Mouse (Mus musculus): ENCODE results near the gene Ispd. TPM values are rescaled to one million over a fixed set of nuclear protein-coding genes. Genes with fewer than 3 reads are reported as not detected.

Ispd gene
- polyA plus RNA-seq, 1 experiment, result not detected

- no peaks in the 10 kb centered on the region for H3K4me1 ChIP-seq (ENCODE audit: control insufficient read depth, insufficient read depth, low read length)
- no peak for TF ChIP-seq CTCF (IDR thresholded peaks at IDR 0.05; ENCODE audit: insufficient read depth, low read depth, low read length)
- TF ChIP-seq POLR2A (IDR thresholded peaks at IDR 0.05; ENCODE audit: insufficient read depth, low read depth, low read length), result no peak
- 92% methylated on average over 8 of the region's 8 CpGs for WGBS
- H3K4me3 ChIP-seq (ENCODE audit: insufficient read depth, low read depth, low read length), result no peak overlapping the region
- H3K27ac ChIP-seq (ENCODE audit: insufficient read depth, low read depth, low read length), result no peak overlapping the region
Observed at GRCm38 (mm10) chr12:36439396-36439795, 58.1 kb downstream of the Ispd start.

DNA sequence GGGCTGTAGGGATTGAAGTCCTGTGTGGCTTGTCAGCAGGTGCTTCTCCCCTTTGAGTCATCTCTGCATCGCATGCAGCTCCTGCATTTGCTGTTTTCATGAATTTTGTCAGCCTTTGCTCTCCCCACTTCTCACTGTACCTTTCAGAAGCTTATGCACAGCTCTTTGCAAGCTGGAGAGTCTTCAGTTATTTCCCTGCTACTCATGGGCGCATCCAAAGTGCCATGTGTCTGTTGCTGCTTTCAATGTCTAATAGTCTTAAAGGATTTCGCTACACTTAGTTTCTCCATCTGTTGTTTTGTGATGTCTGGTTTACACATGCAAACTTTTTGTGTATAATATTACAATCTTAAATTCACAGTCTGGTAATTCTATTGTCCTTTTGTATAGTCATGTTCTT, 74.8 kb downstream of the Ispd start:
- Histone ChIP-seq H3K4me3 (ENCODE audit: insufficient read depth, low read depth, low read length) (no peak overlapping the region), H3K27ac (ENCODE audit: insufficient read depth, low read depth, low read length) (no peak overlapping the region), H3K4me1 (ENCODE audit: control insufficient read depth, insufficient read depth, low read length) (no peaks in the 10 kb centered on the region)
- WGBS, result 89% methylated on average over 3 of the region's 3 CpGs
- no peak for TF ChIP-seq POLR2A (IDR thresholded peaks at IDR 0.05; ENCODE audit: insufficient read depth, low read depth, low read length)
- no peak for TF ChIP-seq CTCF (IDR thresholded peaks at IDR 0.05; ENCODE audit: insufficient read depth, low read depth, low read length)

GRCm38 (mm10) chr12:36457726-36458125, 76.5 kb downstream of the Ispd start:
- Histone ChIP-seq H3K27ac (ENCODE audit: insufficient read depth, low read depth, low read length) (no peak overlapping the region), H3K4me1 (ENCODE audit: control insufficient read depth, insufficient read depth, low read length) (no peaks in the 10 kb centered on the region), H3K4me3 (ENCODE audit: insufficient read depth, low read depth, low read length) (no peak overlapping the region)
- 66% methylated on average over 2 of the region's 2 CpGs for WGBS
- no peak for TF ChIP-seq POLR2A (IDR thresholded peaks at IDR 0.05; ENCODE audit: insufficient read depth, low read depth, low read length)
- no peak for TF ChIP-seq CTCF (IDR thresholded peaks at IDR 0.05; ENCODE audit: insufficient read depth, low read depth, low read length)

GRCm38 (mm10) chr12:36468325-36469044, 87.2 kb downstream of the Ispd start:
- TF ChIP-seq CTCF (IDR thresholded peaks at IDR 0.05; ENCODE audit: insufficient read depth, low read depth, low read length), result no peak
- TF ChIP-seq POLR2A (IDR thresholded peaks at IDR 0.05; ENCODE audit: insufficient read depth, low read depth, low read length), result no peak
- no peaks in the 10 kb centered on the region for H3K4me1 ChIP-seq (ENCODE audit: control insufficient read depth, insufficient read depth, low read length)
- no peak overlapping the region for H3K4me3 ChIP-seq (ENCODE audit: insufficient read depth, low read depth, low read length)
- WGBS, result 90% methylated on average over 6 of the region's 6 CpGs
- H3K27ac ChIP-seq (ENCODE audit: insufficient read depth, low read depth, low read length), result no peak overlapping the region

GRCm38 (mm10) chr12:36471411-36471810, 90.2 kb downstream of the Ispd start:
- no peak overlapping the region for H3K27ac ChIP-seq (ENCODE audit: insufficient read depth, low read depth, low read length)
- no peaks in the 10 kb centered on the region for H3K4me1 ChIP-seq (ENCODE audit: control insufficient read depth, insufficient read depth, low read length)
- TF ChIP-seq POLR2A (IDR thresholded peaks at IDR 0.05; ENCODE audit: insufficient read depth, low read depth, low read length) (no peak), CTCF (IDR thresholded peaks at IDR 0.05; ENCODE audit: insufficient read depth, low read depth, low read length) (no peak)
- WGBS, result 77% methylated on average over 4 of the region's 4 CpGs
- H3K4me3 ChIP-seq (ENCODE audit: insufficient read depth, low read depth, low read length), result no peak overlapping the region

GRCm38 (mm10) chr12:36474171-36474570, 92.9 kb downstream of the Ispd start:
- Histone ChIP-seq H3K4me1 (ENCODE audit: control insufficient read depth, insufficient read depth, low read length) (no peaks in the 10 kb centered on the region), H3K4me3 (ENCODE audit: insufficient read depth, low read depth, low read length) (no peak overlapping the region), H3K27ac (ENCODE audit: insufficient read depth, low read depth, low read length) (no peak overlapping the region)
- WGBS, result 91% methylated on average over 3 of the region's 3 CpGs
- no peak for TF ChIP-seq CTCF (IDR thresholded peaks at IDR 0.05; ENCODE audit: insufficient read depth, low read depth, low read length)
- no peak for TF ChIP-seq POLR2A (IDR thresholded peaks at IDR 0.05; ENCODE audit: insufficient read depth, low read depth, low read length)

GRCm38 (mm10) chr12:36475269-36475668, 94.0 kb downstream of the Ispd start:
- Histone ChIP-seq H3K4me1 (ENCODE audit: control insufficient read depth, insufficient read depth, low read length) (no peaks in the 10 kb centered on the region), H3K4me3 (ENCODE audit: insufficient read depth, low read depth, low read length) (no peak overlapping the region), H3K27ac (ENCODE audit: insufficient read depth, low read depth, low read length) (no peak overlapping the region)
- TF ChIP-seq POLR2A (IDR thresholded peaks at IDR 0.05; ENCODE audit: insufficient read depth, low read depth, low read length) (no peak), CTCF (IDR thresholded peaks at IDR 0.05; ENCODE audit: insufficient read depth, low read depth, low read length) (no peak)
- WGBS, result 93% methylated on average over 4 of the region's 4 CpGs

DNA sequence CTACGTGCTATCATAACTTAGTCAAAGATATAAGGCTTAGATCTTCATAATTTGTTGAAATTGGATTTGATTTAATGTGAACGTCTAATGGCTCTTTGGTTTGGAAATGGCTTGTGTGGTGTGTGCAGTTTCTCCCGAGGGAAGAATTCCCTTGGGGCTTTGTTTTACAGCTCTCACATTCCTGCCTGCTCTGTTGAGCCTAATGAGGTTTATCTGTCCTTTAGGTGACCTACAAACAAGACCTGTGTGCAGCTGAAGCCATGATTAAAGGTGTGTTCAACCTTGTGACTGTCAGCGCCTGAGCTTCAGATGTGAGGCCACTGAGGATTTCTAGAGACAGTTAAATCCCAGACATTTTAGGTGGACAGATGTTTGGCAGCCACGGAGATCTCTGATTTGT, 95.2 kb downstream of the Ispd start:
- WGBS, result 89% methylated on average over 5 of the region's 5 CpGs
- Histone ChIP-seq H3K4me3 (ENCODE audit: insufficient read depth, low read depth, low read length) (no peak overlapping the region), H3K27ac (ENCODE audit: insufficient read depth, low read depth, low read length) (no peak overlapping the region), H3K4me1 (ENCODE audit: control insufficient read depth, insufficient read depth, low read length) (no peaks in the 10 kb centered on the region)
- TF ChIP-seq CTCF (IDR thresholded peaks at IDR 0.05; ENCODE audit: insufficient read depth, low read depth, low read length), result no peak
- no peak for TF ChIP-seq POLR2A (IDR thresholded peaks at IDR 0.05; ENCODE audit: insufficient read depth, low read depth, low read length)

GRCm38 (mm10) chr12:36477501-36477900, 96.3 kb downstream of the Ispd start:
- WGBS, result 86% methylated on average over 6 of the region's 6 CpGs
- TF ChIP-seq POLR2A (IDR thresholded peaks at IDR 0.05; ENCODE audit: insufficient read depth, low read depth, low read length), result no peak
- TF ChIP-seq CTCF (IDR thresholded peaks at IDR 0.05; ENCODE audit: insufficient read depth, low read depth, low read length), result no peak
- H3K4me1 ChIP-seq (ENCODE audit: control insufficient read depth, insufficient read depth, low read length), result no peaks in the 10 kb centered on the region
- H3K4me3 ChIP-seq (ENCODE audit: insufficient read depth, low read depth, low read length), result no peak overlapping the region
- no peak overlapping the region for H3K27ac ChIP-seq (ENCODE audit: insufficient read depth, low read depth, low read length)

Data from olfactory bulb, adult 2 months (tissue).